Mouse (Mus musculus) C2C12 (cell line): ENCODE measurements around the gene Hc.

Source experiments
- CEBPB ChIP-seq: IDR thresholded peaks from one replicate; pipeline ENCODE4 v1.6.1; 2011; ENCODE audit warnings: low read depth, mild to moderate bottlenecking, control low read depth, moderate library complexity
- CTCF ChIP-seq: IDR thresholded peaks from one replicate; pipeline ENCODE4 v1.5.1; 2011; ENCODE audit not compliant: control insufficient read depth, insufficient read depth, insufficient read length
- MAX ChIP-seq: IDR thresholded peaks from one replicate; pipeline ENCODE4 v1.6.1; 2011; ENCODE audit warnings: mild to moderate bottlenecking, control low read depth
- MYOG ChIP-seq: IDR thresholded peaks from one replicate; pipeline ENCODE4 v1.6.1; 2011; ENCODE audit not compliant: control insufficient read depth, insufficient read length; ENCODE audit errors: extremely low read depth

DNA sequence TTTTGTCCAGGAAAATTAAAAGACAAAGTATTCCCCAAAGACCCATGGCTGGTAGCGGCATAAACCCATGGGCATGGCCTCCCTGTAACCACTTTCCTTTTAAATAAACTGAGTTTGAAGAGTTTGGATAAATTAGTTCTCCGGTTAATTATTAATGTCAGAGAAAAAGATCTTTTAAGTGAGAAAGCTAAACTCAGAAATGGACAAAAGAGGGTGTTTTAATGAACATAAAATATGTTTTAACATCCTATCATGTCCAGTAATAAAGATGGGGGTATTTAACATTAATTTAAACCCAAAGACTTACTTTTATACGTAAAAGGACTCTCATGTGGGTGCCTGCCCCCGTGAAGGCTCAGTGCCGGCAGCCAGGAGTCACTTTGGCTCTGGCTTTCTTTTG is at the start of gene Hc:
- TF ChIP-seq CTCF: no peak
- no peak for TF ChIP-seq MAX
- no peak for TF ChIP-seq MYOG
- TF ChIP-seq CEBPB: no peak
